Mouse (Mus musculus): ENCODE measurements at regions not wholly inside any gene's neighbourhood (a gene's known extent, or its start where the extent isn't known, plus 50 kb on each side); places are given as distances from the start of the nearest gene placed in this dataset.

- Histone ChIP-seq H3K4me3 (no peak overlapping the region), H3K27ac (no peak overlapping the region)
- no peak for TF ChIP-seq CTCF (conservative IDR thresholded peaks at IDR 0.05)
- no peak for DNase-seq (ENCODE audit: low spot score in 2 of 2)
Measured at GRCm38 (mm10) chr12:25830057-25830456, 585.0 kb downstream of the Rnf144a start.

- no peak for TF ChIP-seq CTCF (conservative IDR thresholded peaks at IDR 0.05)
- Histone ChIP-seq H3K27ac (no peak overlapping the region), H3K4me3 (no peak overlapping the region)
- DNase-seq (ENCODE audit: low spot score in 2 of 2): no peak
Measured at GRCm38 (mm10) chr12:25827961-25828360, 587.1 kb downstream of the Rnf144a start.

- TF ChIP-seq CTCF (conservative IDR thresholded peaks at IDR 0.05): peak; percentile 67
- no peak overlapping the region for H3K27ac ChIP-seq
- H3K4me3 ChIP-seq: no peak overlapping the region
- peak in 1 of 2 experiments; percentile 11 for DNase-seq (ENCODE audit: low spot score in 2 of 2)
Measured at GRCm38 (mm10) chr12:25826928-25827327, 588.1 kb downstream of the Rnf144a start.

- TF ChIP-seq CTCF (conservative IDR thresholded peaks at IDR 0.05): no peak
- no peak overlapping the region for H3K4me3 ChIP-seq
- no peak for DNase-seq (ENCODE audit: low spot score in 2 of 2)
- H3K27ac ChIP-seq: no peak overlapping the region
Measured at GRCm38 (mm10) chr12:25826451-25826850, 588.6 kb downstream of the Rnf144a start.

- no peak overlapping the region for H3K4me3 ChIP-seq
- no peak overlapping the region for H3K27ac ChIP-seq
- no peak for TF ChIP-seq CTCF (conservative IDR thresholded peaks at IDR 0.05)
- no peak for DNase-seq (ENCODE audit: low spot score in 2 of 2)
Measured at GRCm38 (mm10) chr12:25816248-25816647, 598.8 kb downstream of the Rnf144a start.

GRCm38 (mm10) chr12:25795092-25795491 is 620.0 kb downstream of the Rnf144a start:
- no peak overlapping the region for H3K4me3 ChIP-seq
- TF ChIP-seq CTCF (conservative IDR thresholded peaks at IDR 0.05): no peak
- DNase-seq (ENCODE audit: low spot score in 2 of 2): no peak
- no peak overlapping the region for H3K27ac ChIP-seq

GRCm38 (mm10) chr12:25794571-25794970 is 620.5 kb downstream of the Rnf144a start:
- DNase-seq (ENCODE audit: low spot score in 2 of 2): no peak
- Histone ChIP-seq H3K4me3 (no peak overlapping the region), H3K27ac (no peak overlapping the region)
- TF ChIP-seq CTCF (conservative IDR thresholded peaks at IDR 0.05): no peak

- H3K27ac ChIP-seq: no peak overlapping the region
- no peak overlapping the region for H3K4me3 ChIP-seq
- DNase-seq (ENCODE audit: low spot score in 2 of 2): no peak
- TF ChIP-seq CTCF (conservative IDR thresholded peaks at IDR 0.05): no peak
Measured at GRCm38 (mm10) chr12:25792571-25793075, 622.4 kb downstream of the Rnf144a start.

- DNase-seq (ENCODE audit: low spot score in 2 of 2): no peak
- no peak overlapping the region for H3K4me3 ChIP-seq
- H3K27ac ChIP-seq: no peak overlapping the region
- TF ChIP-seq CTCF (conservative IDR thresholded peaks at IDR 0.05): no peak
Measured at GRCm38 (mm10) chr12:25790956-25791355, 624.1 kb downstream of the Rnf144a start.

GRCm38 (mm10) chr12:25785646-25786606 is 629.1 kb downstream of the Rnf144a start:
- H3K27ac ChIP-seq: no peak overlapping the region
- no peak overlapping the region for H3K4me3 ChIP-seq
- no peak for TF ChIP-seq CTCF (conservative IDR thresholded peaks at IDR 0.05)
- DNase-seq (ENCODE audit: low spot score in 2 of 2): no peak

GRCm38 (mm10) chr12:25784401-25784800 is 630.7 kb downstream of the Rnf144a start:
- no peak for TF ChIP-seq CTCF (conservative IDR thresholded peaks at IDR 0.05)
- Histone ChIP-seq H3K4me3 (no peak overlapping the region), H3K27ac (no peak overlapping the region)
- no peak for DNase-seq (ENCODE audit: low spot score in 2 of 2)

GRCm38 (mm10) chr12:25782972-25783717 is 631.9 kb downstream of the Rnf144a start:
- Histone ChIP-seq H3K4me3 (no peak overlapping the region), H3K27ac (no peak overlapping the region)
- no peak for TF ChIP-seq CTCF (conservative IDR thresholded peaks at IDR 0.05)
- no peak for DNase-seq (ENCODE audit: low spot score in 2 of 2)

- no peak for TF ChIP-seq CTCF (conservative IDR thresholded peaks at IDR 0.05)
- DNase-seq (ENCODE audit: low spot score in 2 of 2): no peak
- Histone ChIP-seq H3K27ac (no peak overlapping the region), H3K4me3 (no peak overlapping the region)
Measured at GRCm38 (mm10) chr12:25771856-25772255, 643.2 kb downstream of the Rnf144a start.
